Mouse (Mus musculus) heart, postnatal 0 days (tissue): ENCODE measurements around the gene Pdk3. TPM values are rescaled to one million over a fixed set of nuclear protein-coding genes. Genes with fewer than 3 reads are reported as not detected.

Source experiments
- ATAC-seq: fragments of 200-750 bp; cut with Nextera tagmentation; 2 replicates; pipeline ENCODE4 v1.8.0; 2017; ENCODE audit warnings: low read depth, moderate number of reproducible peaks, moderate library complexity; ENCODE audit not compliant: insufficient read depth
- DNase-seq: peaks from one replicate; pipeline ENCODE4 v3.0.0-alpha.2; 2016; ENCODE audit warnings: low spot score
- H3K27ac ChIP-seq: fragments of 300-500 bp; sonication (generic); 2 replicates; pipeline ENCODE4 v1.5.1; 2014; ENCODE audit warnings: low read depth, mild to moderate bottlenecking
- H3K27me3 ChIP-seq: fragments of 300-500 bp; sonication (generic); 2 replicates; pipeline ENCODE4 v1.6.1; 2014; ENCODE audit warnings: low read length, mixed read lengths; ENCODE audit not compliant: control insufficient read depth, insufficient read depth
- H3K36me3 ChIP-seq: fragments of 300-500 bp; sonication (generic); replicated peaks from 2 replicates; pipeline ENCODE4 v1.6.1; 2014; ENCODE audit warnings: low read length, mixed read lengths; ENCODE audit not compliant: control insufficient read depth, insufficient read depth
- H3K4me1 ChIP-seq: fragments of 300-500 bp; sonication (generic); 2 replicates; pipeline ENCODE4 v1.6.1; 2014; ENCODE audit warnings: antibody characterized with exemption; ENCODE audit not compliant: control insufficient read depth, insufficient read depth
- H3K4me2 ChIP-seq: fragments of 300-500 bp; sonication (generic); 2 replicates; pipeline ENCODE4 v1.6.1; 2014; ENCODE audit warnings: low read depth, mild to moderate bottlenecking, low read length, moderate library complexity
- H3K4me3 ChIP-seq: fragments of 300-500 bp; sonication (generic); 2 replicates; pipeline ENCODE4 v1.5.1; 2014; ENCODE audit warnings: low read depth, low read length
- H3K9ac ChIP-seq: fragments of 300-500 bp; sonication (generic); replicated peaks from 2 replicates; pipeline ENCODE4 v1.6.1; 2014; ENCODE audit warnings: low read depth, low read length, mixed read lengths
- H3K9me3 ChIP-seq: fragments of 300-500 bp; sonication (generic); replicated peaks from 2 replicates; pipeline ENCODE4 v1.6.1; 2016; ENCODE audit warnings: low read length; ENCODE audit not compliant: control insufficient read depth
- CTCF ChIP-seq: IDR thresholded peaks from 2 replicates; pipeline ENCODE4 v1.5.1; 2016; ENCODE audit warnings: antibody characterized with exemption, control low read depth, low read depth
- EP300 ChIP-seq: IDR thresholded peaks from 2 replicates; pipeline ENCODE4 v1.6.1; 2016; ENCODE audit warnings: antibody characterized with exemption, low read depth
- WGBS: fragments of 180-500 bp; shearing (Covaris S2); extraction: QIAGEN DNeasy Blood & Tissue Kit; methylation state at CpG from one replicate; pipeline ENCODE4 v1.1.7; 2014; 5-methylcytosine and 5-hydroxymethylcytosine counted together
- polyA plus RNA-seq: library from polyadenylated mRNA; unstranded; fragments of >200 nt; fragmentation: Nextera tagmentation; extraction: Ambion mirVana; gene quantifications from 2 replicates; pipeline ENCODE4 v1.2.1, GENCODE M21; 2015
- total RNA-seq: library from RNA; depleted of rRNA; stranded (reverse); fragments of >200 nt; gene quantifications from 2 replicates; pipeline ENCODE4 v1.2.3, GENCODE M21; 2014; ENCODE audit warnings: low replicate concordance; rRNA removed

Pdk3 gene
- total and polyA plus RNA-seq, 2 experiments from 2014 or later: 76.7 to 79.8 TPM

- no peak for TF ChIP-seq EP300
- TF ChIP-seq CTCF: no peak
- Histone ChIP-seq H3K27me3 (no peaks in the 10 kb centered on the region), H3K4me1 (no peaks in the 10 kb centered on the region), H3K27ac (no peak overlapping the region), H3K4me3 (no peak overlapping the region), H3K9me3 (no peaks in the 10 kb centered on the region), H3K36me3 (no peaks in the 10 kb centered on the region), H3K4me2 (no peak overlapping the region), H3K9ac (no peak overlapping the region)
- ATAC-seq (no peak), DNase-seq (no peak)
- WGBS: 43% methylated on average over 6 of the region's 6 CpGs
Observed at GRCm38 (mm10) chrX:93732975-93733748, 98.8 kb downstream of the Pdk3 start.

GRCm38 (mm10) chrX:93732407-93732806 lies 99.6 kb downstream of the Pdk3 start:
- Histone ChIP-seq H3K27ac (no peak overlapping the region), H3K27me3 (no peaks in the 10 kb centered on the region), H3K36me3 (no peaks in the 10 kb centered on the region), H3K4me2 (no peak overlapping the region), H3K9me3 (no peaks in the 10 kb centered on the region), H3K4me3 (no peak overlapping the region), H3K4me1 (no peaks in the 10 kb centered on the region), H3K9ac (no peak overlapping the region)
- ATAC-seq (no peak), DNase-seq (no peak)
- no peak for TF ChIP-seq EP300
- no peak for TF ChIP-seq CTCF

GRCm38 (mm10) chrX:93730854-93731253 lies 101.1 kb downstream of the Pdk3 start:
- no peak for ATAC-seq
- H3K9ac ChIP-seq: no peak overlapping the region
- H3K9me3 ChIP-seq: no peaks in the 10 kb centered on the region
- no peaks in the 10 kb centered on the region for H3K27me3 ChIP-seq
- no peak overlapping the region for H3K27ac ChIP-seq
- H3K4me2 ChIP-seq: no peak overlapping the region
- H3K4me1 ChIP-seq: no peaks in the 10 kb centered on the region
- TF ChIP-seq EP300 (no peak), CTCF (no peak)
- 67% methylated on average over 8 of the region's 8 CpGs for WGBS
- H3K36me3 ChIP-seq: no peaks in the 10 kb centered on the region
- no peak overlapping the region for H3K4me3 ChIP-seq
- DNase-seq: no peak

- TF ChIP-seq EP300: no peak
- TF ChIP-seq CTCF: no peak
- H3K27ac ChIP-seq: no peak overlapping the region
- 77% methylated on average over 1 of the region's 1 CpGs for WGBS
- H3K4me3 ChIP-seq: no peak overlapping the region
- H3K36me3 ChIP-seq: no peaks in the 10 kb centered on the region
- no peaks in the 10 kb centered on the region for H3K4me1 ChIP-seq
- no peak for ATAC-seq
- H3K27me3 ChIP-seq: no peaks in the 10 kb centered on the region
- no peaks in the 10 kb centered on the region for H3K9me3 ChIP-seq
- no peak overlapping the region for H3K9ac ChIP-seq
- no peak overlapping the region for H3K4me2 ChIP-seq
- no peak for DNase-seq
Observed at GRCm38 (mm10) chrX:93729529-93729928, 102.5 kb downstream of the Pdk3 start.

Other genes with a start within 250 kb of the Pdk3 start
- gene Pola1, start 200.0 kb downstream of the Pdk3 start, total RNA-seq: 2.9 and 4.7 TPM in 2 replicates
- gene Pola1, start 200.0 kb downstream of the Pdk3 start, polyA plus RNA-seq: 2.5 and 3.2 TPM in 2 replicates
- gene Pcyt1b, start 177.3 kb downstream of the Pdk3 start, total RNA-seq: 0.08 and 0.23 TPM in 2 replicates
- 0.15 and 0.25 TPM in 2 replicates for gene Pcyt1b, start 177.3 kb downstream of the Pdk3 start, polyA plus RNA-seq
- gene AU015836, start 136.5 kb upstream of the Pdk3 start, total RNA-seq: not detected in 2 replicates
- not detected in 2 replicates for gene AU015836, start 136.5 kb upstream of the Pdk3 start, polyA plus RNA-seq